Mouse (Mus musculus) adrenal gland, postnatal 36 days (tissue): ENCODE measurements around the gene Col8a1. TPM values are rescaled to one million over a fixed set of nuclear protein-coding genes. Genes with fewer than 3 reads are reported as not detected.

Source experiments
- DNase-seq, 2 experiments: peaks; one replicate each; pipeline ENCODE4 v3.0.0; 2021; ENCODE audit warnings: mixed read lengths in 1 of 2
- total RNA-seq, 2 experiments: library from RNA; stranded (reverse); gene quantifications; 2 replicates each; pipeline ENCODE4 v1.2.3; 2021

Gene Col8a1
- total RNA-seq, 2 experiments from 2014 or later: 3.9 to 6.5 TPM

GRCm38 (mm10) chr16:57672251-57672650 is 82.3 kb downstream of the Col8a1 start:
- DNase-seq: peak; percentile 11 to 24

- DNase-seq: no peak
Measured at GRCm38 (mm10) chr16:57671637-57672036, 82.9 kb downstream of the Col8a1 start.

DNA sequence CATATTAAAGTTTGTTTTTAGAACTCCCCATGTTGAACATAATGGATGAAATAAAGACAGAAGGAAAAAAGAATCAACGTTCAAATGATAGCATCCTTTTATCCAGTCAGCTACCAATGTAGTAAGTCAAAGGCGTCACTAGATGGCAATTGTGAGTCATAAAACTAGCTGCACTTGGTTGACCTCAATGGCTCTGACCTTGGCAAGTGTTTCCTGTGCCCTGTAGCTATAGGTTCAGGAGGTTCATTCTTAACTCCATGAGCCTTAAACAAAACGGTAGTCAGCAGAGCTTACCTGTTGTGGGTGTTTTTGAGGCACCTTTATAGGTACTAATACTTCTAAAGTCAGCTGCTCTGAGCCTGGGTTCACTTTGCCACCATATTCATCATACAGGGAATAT is 85.2 kb downstream of the Col8a1 start:
- peak; percentile 19 to 47 for DNase-seq

GRCm38 (mm10) chr16:57662661-57663060 is 91.9 kb downstream of the Col8a1 start:
- DNase-seq: peak; percentile 11 to 34

DNA sequence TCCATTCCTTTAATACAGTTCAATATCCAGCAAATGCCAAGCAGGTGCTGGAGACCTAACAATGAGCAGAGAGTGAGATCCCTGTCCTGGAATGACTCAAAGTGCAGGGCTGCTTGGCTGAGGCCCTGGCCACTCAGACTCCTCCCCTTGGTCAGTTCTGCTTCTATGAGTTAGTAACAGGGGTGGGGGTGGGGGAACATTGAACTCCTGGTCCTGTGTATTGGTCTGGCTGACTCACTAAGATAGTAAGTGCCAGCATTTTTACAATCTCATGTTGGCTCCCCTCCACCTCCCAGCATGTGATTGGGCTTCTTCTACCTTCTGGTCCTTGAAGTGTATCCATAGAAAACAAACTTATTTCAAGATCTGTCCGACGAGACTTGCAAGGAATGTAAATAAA is 104.6 kb downstream of the Col8a1 start:
- DNase-seq: peak; percentile 58 to 66

GRCm38 (mm10) chr16:57641346-57641885 is 113.1 kb downstream of the Col8a1 start:
- DNase-seq: no peak

DNA sequence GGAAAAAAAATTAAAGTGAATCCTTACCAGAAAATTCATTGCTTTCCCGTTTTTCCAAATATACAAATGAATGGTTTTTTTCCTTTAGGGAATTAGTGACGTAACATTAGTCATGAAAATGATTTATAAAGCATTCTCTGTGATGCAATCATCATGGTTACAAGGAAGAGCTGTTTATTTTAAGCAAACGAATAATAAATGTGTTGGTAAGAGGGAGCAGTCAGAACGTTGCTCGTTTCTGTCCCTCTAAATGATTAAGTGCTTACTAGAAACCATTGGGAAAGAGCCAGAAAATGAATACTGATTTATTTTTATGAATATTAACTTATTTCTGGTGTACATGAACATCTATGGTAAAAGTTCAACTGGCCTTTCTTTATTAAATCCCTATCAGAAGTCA is 119.8 kb downstream of the Col8a1 start:
- no peak for DNase-seq

DNA sequence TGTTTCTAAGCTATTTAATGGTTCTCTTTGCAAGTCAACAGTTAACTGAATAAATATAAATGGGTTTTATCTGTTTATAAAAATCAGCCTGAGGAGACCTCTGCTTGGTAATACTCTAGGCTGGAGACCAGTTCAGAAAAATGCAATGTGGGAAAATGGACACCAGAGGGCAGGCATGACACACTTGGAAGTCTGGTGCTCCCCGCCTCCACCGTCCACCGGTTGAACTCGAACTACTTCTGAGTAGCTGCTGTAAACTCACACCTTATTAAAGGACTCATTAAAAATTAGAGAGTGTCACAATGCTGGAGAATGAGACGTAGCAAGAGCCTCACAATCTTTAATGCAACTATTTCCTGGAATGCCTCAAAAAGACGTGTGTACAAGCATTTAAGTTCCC is 120.3 kb downstream of the Col8a1 start:
- peak; percentile 75 to 83 for DNase-seq

DNA sequence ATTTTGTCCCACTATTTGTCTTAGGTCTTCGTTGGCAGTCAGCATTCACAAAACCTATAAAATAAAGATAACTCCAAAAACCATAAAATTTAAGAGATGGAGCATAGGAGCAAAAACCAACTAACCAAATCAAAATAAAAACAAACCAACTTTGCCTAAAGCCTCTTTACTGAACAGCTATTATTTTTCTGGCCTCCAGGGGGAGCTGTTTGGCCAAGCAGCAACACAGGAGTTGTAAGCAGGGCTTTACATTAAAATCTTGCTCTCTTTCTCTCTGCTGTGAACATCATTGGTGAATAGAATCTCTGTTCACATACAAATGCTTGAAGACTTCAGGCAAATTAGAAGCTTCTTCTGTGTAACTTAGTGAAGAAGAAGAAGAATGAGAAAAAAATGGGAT is 142.8 kb downstream of the Col8a1 start:
- DNase-seq: peak; percentile 17 to 63

- peak; percentile 88 to 90 for DNase-seq
Measured at GRCm38 (mm10) chr16:57606444-57607227, 147.9 kb downstream of the Col8a1 start, which contains the start of gene Cmss1. Gene Cmss1 (minus strand): TSS chr16:57606864.

- DNase-seq: no peak
Measured at GRCm38 (mm10) chr16:57601031-57601430, 153.5 kb downstream of the Col8a1 start.

DNA sequence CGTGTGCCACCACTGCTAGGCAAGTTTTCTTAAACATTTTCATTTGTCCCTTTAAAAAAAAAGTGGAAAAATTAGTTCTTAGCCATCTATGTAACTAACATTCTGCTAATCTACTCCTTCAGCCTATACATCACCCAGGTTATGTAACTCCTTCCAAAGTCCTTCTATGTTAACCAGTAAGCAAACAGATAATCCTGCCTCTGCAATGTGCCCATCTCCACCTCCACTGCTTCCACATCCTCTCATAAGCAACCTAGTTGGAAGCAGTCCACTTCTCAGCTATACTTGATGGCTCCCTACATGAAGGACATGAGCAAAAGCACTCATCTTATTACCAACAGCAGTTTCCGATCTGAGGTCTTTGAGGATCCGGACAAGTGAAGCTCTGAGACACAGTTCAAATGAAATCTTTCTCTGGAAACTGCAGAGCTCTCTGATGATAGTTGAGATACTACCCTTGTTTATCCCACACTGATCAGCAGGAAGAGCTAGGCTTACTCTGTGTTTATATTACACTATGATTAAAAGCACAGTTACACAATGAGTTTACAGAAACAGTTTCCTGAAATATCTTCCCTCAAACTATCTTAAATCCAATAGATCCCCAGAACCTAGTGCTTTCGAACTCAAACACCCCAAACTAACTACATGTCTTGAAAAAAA is 157.1 kb downstream of the Col8a1 start:
- no peak for DNase-seq

DNA sequence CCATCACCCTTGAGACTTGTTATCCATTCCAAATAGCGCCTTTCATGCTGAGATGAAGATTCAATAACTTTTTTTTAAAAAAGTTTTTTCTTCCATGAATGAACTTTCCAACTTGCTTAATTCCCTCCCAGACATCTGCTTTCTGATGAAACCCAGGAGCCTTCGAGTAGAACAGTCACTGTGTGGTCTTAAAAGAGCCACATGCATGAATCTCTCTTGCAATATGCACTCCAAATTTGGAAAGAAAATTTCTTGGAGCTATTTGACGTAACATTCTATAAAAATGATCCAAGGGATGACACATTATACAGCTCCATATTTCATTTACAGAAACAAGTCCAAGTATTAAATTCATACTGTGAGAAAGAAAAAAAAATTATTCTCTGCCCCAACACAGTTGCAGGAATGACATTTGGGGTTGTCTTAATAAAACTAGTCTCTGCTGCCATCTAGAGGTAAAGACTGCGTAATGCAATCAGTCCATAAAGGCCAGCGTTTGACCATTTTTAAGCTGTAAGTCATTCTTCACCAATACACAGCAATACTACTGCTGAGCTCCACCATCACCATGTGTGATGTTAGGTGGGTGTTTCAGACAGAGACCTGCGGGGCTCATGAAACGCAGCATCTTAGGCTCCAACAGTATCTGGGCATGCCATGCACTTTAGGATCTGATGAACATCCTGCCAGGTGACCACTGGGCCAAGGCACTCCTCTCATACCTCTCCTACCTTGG is 160.9 kb downstream of the Col8a1 start:
- peak in 1 of 2 experiments; percentile 30 for DNase-seq

DNA sequence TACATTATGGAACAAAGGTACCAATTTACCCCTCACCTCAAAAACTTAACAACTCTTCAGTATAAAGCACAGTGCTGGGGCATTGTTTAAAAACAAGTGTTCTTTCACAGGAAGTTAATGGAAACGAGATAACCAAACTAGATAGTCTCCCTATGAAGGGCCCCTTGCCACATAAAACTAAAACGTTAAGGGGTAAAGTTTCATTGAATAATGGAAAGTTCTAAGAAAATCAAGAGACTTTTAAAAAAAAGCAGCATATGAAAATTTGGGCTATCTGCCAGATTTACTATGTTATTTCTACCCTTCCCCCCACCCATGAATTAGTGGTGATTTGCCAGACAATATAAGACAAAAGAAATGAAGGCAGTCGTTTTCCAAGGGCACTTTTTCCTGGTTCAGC is 169.3 kb downstream of the Col8a1 start:
- no peak for DNase-seq

DNA sequence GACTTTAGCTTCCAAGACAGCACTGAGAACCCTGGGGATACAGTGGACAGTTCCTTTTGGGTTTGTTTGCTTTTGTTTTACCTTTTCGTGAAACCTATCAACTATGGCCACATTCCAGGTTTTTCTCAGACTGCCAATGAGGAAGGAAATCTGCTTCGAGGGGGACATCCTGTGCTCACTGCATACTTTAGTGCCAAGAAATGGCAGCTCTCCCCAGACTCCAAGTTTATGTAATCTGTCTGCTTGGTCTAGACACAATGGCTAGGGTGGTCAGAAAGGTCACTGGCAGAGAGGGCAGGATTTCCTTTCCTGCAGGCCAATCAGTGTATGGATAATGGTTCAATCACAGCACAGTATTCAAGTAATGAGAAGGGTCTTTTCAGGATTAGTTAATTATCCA is 172.5 kb downstream of the Col8a1 start:
- DNase-seq: peak in 1 of 2 experiments; percentile 42

GRCm38 (mm10) chr16:57580041-57580440 is 174.5 kb downstream of the Col8a1 start:
- DNase-seq: no peak

DNA sequence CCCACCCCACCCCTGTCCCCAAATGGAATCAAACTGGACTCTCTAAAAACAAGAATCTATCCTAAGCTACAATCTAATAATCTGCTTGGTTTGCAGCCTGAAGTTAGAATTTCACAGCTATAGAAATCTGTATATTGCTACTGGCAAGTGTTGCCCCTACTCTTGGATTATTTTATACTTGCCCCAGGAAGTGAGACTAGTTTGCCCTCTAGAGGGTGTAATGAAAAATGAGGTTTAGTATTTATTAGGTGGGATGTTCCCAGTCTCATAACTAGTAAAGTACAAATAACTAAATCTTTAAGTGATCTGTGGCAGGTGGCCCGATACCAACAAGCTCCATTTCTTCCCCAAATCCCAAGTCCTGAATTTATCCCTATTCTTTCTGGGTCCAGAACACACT is 177.0 kb downstream of the Col8a1 start:
- DNase-seq: no peak

- no peak for DNase-seq
Measured at GRCm38 (mm10) chr16:57575764-57576388, 178.7 kb downstream of the Col8a1 start.
